Mouse (Mus musculus): Measurements from ENCODE around the gene Itpkc.
A peak's percentile ranks its signal among the peaks of the same experiment; 100 is the strongest.

The Itpkc gene

DNA sequence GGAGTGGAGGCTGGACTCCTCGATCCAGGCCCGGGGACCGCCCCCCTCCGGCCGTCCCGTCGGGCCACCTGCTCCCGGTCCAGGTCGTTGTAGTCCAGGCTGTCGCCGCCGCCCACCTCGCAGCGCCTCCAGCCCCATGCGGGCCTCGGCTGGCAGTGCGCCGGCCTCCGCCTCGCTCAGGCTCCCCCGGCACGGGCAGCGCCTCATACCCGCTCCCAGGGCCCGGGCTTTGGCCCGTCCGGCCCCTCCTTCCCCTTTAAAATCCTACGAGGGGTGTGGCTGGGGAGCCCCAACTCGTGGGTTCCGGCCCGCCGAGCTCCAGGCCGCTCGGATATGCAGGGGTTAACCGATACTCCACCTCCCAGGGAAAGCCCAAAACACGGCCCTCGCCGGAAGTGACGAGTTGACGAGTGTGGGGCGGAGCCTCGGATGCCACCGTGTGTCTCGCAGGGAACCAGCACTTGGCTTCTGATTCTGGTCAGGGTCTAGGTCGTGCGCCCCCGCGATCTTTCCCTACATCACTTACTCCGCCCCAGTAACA lies at the start of gene Itpkc:
Itpkc (minus strand) TSS at position 381 of the 541 bp plus-strand sequence.
- DNase-seq: peak; percentile 94

DNA sequence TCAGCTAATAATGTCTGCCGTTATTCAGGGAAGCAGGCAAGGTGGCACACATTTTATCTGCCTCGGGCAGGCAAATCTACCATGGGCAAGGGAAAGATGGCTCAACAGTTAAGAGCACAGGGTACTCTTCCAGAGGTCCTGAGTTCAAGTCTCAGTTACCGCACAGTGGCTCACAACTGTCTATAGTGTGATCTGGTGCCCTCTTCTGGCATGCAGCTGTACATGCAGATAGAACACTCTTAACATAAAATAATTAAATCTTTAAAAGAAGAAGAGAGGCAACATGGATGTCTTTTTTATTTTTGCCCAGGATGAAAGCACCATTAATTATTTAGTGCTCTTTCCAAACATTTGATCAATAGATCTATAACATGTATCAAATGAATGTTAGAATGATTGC lies 48.7 kb upstream of the Itpkc start:
- DNase-seq: peak; percentile 6

DNA sequence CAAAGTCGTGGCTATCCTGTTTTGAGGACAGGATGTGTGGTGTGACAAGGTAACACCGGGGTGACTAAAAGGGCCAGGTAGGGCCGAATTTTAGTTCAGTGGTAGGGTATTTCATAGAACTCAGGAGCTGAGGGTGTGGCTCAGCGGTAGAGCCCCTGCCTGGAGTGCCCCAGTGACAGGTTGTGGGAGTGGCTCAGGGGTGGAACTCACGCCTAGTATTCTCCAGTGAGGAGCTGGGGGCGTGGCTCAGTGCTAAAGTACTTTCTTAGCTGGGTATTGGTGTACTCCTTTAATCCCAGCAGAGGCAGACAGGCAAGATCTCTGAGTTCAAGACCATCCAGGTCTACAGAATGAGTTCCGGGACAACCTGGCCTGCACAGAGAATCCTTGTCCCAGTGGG lies 47.6 kb upstream of the Itpkc start:
- DNase-seq: peak; percentile 65

DNA sequence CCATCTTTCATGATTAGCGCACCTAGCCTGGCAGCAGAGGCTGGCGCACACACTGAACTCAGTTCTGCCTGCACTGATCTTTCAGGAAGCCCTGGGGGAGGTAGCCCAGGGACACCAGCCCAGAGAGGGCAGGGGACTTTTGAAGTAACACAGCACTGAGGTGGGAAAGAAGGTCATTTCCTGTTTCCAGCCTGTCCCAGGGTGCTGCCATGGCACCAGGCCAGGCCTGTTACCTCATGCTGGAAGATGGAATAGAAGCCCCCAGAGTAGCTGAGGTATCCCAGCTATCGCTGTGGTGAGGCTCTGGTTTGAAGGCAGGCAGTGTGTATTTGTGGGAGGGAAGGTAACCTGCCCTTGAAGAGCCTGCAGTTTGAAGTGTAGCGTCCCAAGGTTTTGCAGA lies 46.5 kb upstream of the Itpkc start:
- DNase-seq: no peak

DNA sequence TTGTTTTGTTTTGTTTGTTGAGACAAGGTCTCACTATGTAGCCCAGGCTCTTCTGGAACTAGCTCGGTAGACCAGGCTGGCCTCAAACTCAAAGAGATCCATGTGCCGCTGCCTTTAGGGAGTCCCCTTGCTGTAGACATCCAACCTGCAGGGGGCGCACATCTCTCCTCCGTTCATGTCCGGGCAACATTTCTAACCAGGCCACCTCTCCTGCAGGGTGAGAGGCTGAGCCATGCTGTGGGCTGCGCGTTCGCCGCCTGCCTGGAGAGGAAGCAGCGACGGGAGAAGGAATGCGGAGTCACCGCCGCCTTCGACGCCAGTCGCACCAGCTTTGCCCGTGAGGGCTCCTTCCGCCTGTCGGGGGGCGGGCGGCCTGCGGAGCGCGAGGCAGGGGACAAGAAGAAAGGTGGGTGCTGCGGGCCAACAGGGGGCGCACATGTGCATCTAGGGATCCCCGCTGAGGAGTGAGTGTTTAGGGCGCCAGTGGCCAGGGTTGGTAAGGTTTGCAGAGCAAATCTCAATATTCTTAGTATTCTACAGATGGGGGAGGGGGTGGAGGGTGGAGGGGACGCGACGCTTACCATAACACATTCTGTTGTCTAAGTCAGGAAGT lies 45.4 kb upstream of the Itpkc start:
- DNase-seq: peak; percentile 85

DNA sequence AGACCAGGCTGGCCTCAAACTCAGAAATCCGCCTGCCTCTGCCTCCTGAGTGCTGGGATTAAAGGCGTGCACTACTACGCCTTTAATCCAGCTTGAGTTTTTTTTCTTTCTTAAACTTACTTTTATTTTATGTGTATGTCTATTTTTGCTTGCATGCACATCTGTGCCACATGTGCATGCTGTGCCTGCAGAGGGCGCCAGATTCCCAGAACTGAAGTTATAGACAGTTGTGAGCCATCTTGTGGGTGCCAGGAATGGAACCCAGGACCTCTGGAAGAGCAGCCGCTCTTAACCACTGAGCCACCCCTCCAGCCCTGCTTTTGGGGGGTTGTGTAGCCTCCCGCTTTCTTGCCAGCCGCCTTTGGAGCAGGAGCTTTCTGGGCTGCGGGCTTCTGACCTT lies 43.0 kb upstream of the Itpkc start:
- peak; percentile 12 for DNase-seq

DNA sequence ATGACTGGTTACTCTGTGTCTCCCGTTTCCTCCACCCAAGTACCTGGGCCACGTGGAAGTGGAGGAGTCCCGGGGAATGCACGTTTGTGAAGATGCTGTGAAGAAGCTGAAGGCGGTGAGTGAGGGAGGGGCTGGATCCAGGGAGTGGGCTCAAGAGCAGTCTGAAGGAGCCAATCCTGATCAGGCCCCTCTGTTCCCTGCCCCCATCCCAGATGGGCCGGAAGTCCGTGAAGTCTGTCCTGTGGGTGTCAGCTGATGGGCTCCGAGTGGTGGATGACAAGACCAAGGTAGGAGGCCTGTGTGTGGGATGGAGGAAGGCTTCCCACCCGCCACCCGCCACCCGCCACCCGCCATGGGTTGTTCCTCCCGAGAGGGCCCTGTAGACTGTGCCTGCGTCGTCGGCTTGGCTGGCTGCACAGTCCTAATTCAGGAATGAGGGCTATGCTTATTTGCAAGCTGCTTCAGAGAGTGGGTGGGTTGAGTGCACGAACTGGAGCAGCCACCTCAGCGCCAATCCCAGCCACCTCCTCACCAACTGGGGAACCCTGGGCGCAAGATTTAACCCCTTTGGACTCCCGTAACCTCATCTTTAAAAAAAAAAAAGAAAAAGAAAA lies 38.2 kb upstream of the Itpkc start:
- DNase-seq: no peak

DNA sequence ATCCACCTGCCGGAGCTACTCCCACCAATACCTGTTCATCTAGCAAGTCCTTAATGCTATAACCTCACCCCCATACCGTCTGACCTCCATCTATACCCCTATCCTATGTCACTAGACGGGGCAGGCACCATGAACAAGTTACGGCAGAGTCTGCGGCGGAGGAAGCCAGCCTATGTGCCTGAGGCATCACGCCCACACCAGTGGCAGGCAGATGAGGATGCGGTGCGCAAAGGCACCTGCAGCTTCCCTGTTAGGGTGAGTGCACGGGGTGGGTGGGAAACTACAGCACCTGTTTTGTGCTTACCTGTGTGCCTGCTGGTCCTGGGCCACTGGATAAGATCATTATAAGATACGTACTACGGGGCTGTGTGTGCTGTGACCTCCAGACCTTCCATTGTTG lies 36.3 kb upstream of the Itpkc start:
- no peak for DNase-seq

DNA sequence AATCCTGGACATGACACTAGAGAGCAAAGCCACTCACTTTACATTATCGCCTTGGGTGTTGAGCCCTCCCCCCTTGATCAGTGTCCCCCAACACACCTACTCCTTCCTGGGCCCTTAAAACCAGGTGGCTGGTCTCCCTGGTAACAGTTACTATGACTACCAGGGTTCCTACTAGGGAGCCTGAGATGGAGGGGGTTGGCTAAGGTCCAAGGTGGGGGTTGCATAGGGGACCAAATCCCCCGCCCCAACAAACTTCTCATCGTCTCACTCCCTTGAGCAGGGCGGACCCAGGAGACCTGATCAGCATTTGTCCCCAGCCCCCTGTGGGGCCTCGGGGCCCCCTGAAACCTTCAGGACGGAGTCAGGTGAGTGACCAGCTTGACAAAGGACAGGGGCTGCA lies 33.4 kb upstream of the Itpkc start:
- no peak for DNase-seq

DNA sequence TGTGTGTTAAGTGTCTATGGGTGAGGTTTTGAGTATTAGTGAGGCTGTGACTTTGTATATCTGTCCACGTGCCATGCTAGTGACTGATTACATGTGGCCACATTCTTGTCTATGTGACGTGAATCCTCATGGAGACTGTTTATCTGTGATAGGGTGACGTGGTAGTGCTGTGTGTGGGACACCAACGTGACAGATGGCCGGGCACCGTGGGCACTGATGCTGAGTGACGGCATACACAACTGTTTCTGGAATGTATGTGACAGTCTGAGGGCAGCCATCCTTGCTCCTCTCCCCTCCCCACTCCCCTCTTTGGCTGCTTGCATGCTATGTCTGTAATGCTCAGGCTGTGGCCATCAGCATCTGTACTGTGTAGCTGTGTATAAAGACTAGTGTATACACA lies 32.4 kb upstream of the Itpkc start:
- no peak for DNase-seq

DNA sequence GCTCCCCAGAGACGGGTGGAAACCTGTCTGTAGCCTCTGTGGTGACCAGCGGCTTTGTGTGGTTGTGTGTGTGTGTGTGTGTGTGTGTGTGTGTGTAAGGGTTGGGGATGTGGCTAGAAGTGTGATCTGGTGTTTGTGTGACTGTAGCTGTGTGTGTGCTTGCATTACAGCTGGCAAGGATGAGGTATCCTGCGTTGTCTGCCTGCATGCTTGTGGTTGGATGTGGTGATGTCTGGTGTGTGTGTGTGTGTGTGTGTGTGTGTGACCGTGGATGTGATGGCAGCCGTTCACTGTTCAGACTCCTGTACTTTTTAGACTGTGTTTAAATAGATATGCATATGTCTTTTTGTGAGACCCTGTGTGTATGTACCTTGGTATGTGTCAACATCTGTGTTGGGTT lies 31.3 kb upstream of the Itpkc start:
- DNase-seq: no peak

DNA sequence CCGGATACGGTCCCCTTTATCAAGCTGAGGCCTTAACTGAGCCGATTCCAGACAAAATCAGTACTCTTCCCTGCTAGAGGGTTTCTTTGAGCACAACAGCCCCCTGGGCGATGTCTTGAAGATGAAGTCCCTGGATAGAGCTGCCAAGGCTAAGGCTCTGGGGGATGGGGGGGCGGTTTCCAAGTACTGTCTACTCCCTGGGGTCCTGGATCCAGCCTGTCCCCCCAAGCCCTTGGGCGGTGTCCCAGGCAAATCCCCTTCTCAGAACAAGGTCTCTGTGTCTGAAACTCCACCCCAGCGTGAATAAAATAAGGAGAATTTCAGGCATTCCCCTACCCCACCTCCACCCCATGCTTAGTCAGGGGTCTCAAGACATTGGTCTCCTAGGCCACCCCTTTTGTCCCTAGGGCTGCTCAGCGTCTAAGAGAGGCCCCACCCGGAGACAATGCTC lies 30.8 kb upstream of the Itpkc start:
- DNase-seq: no peak

DNA sequence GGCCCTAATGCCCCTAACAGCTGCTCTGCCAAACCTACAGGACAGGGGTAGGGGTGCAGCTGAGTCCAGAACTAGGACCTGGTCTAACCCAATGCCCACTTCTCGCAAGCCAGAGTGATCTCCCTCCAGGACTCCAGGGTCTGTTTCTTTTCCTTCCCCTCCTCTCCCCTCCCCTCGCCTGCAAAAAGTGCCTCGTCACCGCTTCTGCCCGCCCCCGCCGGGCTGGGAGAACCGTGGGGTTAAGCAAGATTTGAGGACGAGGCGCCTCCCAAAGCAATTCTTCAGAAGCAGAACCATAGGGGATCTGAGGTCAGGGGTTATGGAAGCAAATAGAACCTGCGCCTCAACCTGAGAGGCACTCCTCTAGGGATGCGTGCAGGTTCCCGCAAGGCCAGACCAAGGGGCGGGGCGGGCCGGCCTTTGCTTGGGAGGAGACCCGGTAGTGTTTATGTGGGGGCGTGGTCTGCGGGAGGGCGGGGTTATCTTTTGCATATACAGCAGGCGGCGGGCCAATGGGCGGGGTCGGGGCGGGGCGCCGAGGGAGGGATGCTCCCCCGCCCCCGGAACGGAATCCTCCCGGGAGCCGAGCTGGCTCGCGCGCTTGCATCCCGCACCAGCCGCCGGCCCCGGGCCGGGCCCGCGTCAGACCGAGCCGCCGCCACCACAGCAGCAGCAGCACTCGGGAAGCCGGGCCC lies 29.9 kb upstream of the Itpkc start, which contains the start of gene Numbl:
Numbl (plus strand) TSS at position 229 of the 695 bp plus-strand sequence.
- DNase-seq: peak; percentile 100

DNA sequence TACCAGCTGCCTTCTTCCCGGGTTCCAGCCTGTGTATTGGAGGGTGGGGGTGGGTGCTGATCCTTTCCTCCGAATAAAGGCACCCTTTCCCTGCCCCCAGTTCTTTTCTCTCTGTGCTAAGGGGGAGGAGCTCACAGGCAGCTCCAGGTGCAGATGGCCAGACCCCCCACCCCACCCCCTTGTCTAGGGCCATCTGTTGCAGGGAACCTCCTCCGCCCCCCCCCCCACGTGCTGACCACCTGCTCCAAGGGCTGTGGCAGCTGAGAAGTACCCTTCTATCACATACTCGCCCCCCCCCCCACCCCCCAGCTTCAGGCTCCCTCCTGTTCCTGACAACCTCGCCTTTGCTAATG lies 29.4 kb upstream of the Itpkc start:
- DNase-seq: no peak

DNA sequence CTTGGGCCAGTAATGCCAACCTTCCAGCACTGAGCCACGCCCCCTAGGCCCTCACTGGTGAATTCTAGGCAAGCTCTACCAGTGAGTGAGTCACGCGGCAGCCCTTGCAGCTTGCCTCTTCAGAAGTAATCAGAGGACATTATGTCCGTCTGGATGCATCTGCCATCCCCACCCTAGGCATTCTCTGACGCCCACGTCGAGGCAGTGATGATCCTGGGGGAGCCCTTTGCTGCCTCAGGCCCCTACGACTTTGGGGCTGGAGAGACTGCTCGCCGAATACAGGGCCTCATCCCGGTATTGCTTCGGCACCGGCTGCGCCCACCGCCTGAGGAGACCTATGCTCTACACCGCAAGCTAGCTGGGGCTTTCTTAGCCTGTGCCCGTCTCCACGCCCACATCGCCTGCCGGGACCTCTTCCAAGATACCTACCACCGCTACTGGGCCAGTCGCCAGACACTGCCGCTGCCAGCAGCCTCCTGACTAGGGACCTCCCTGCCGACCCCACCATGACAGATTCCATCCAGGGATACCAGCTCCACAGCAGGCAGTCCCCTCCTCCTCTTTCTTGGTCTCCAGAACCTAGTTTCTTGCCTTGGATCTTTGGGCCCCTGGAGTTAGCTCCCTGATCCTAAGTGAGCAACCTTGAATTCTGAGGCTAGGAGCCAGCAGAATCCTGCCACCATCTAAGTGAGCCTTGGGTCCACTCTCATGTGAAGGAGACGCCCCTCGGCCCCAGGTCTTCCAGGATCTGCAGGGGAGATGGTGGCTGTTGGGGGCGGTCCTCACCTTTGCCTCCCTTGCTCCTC lies 28.8 kb upstream of the Itpkc start:
- DNase-seq: peak; percentile 37

DNA sequence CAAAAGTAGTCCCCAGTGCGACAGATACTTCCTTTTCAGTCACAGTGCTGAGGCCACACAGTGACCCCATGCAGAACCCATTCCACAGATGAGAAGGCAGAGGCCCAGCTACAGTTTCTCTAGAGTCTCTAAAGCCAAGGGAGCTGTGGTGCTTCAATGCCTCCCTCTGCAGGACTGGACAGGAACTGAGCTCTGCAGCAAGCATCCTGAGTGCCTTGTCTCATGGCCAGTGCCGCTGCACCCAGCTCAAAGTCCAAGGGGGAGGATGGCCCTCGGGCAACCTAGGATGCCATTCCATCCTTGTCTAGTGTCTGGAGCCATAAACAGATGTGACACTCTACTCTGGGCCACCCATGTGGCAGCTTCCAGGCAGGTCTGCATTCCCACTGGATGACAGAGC lies 27.3 kb upstream of the Itpkc start:
- DNase-seq: peak; percentile 12

DNA sequence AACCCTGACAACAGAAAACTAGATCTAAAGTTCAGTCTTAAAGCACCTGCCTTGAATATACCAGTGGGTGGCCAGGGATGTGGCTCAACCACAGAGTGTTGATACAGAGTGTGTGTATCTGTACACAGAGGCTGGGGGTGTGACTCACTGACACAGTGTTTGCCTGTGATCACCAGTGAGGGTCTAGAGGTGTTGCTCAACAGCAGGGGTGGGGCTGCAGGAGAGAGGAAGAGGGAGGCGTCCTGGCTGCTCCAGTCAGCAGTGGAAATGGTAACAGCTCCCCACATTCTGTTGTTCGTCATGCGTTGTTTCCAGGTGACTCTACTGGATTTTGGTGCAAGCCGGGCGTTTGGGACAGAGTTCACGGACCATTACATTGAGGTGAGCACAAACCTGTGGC lies 23.5 kb upstream of the Itpkc start:
- DNase-seq: peak; percentile 64

DNA sequence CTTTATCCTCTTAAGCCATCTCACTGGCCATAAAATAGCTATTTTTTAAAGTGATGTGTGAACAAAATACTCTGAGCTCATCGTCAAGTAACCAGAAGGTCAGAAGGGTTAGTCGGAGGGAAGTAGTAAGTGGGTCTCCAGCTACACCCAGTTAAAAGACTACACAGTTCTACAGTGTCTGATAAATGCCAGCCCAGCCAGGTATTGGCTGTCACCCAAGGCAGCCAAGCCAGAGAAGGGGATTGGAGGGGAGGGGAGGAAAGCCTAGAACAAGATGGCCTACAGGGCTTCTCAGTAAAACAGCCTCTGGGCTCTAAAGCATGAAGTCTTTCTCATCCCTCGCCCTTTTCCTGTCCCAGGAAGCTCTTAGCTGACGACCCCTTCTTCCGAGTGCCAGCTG lies 21.5 kb upstream of the Itpkc start:
- DNase-seq: no peak

DNA sequence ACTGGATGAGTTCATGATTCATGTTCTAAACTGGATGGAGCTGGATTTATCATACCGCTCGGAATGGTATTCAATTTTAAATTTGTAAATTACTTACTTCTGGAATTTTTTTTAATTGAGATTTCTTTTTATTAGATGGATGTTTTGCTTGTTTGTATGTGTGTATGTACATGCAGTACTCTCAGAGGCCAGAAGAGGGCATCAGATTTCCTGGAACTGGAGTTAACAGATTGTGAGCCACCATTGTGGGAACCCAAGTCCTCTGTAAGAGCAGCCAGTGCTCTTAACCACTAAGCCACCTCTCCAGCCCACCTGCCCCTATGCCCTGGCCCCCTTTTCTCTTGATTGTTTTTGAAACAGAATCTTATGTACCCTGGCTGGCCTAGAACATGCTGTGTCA lies 20.7 kb upstream of the Itpkc start:
- DNase-seq: peak; percentile 39

DNA sequence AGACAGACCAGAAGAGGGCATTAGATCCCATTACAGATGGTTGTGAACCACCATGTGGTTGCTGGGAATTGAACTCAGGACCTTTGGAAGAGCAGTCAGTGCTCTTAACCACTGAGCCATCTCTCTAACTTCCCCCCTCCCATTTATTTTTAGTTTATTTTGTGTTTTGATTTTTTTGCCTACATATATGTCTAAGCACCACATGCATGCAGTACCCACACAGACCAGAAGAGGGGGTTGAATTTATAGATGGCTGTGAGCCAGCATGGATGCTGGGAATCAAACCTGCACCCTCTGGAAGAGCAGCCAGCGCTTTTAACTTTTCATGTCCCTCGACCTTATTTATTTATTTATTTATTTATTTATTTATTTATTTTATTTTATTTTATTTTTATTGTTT lies 15.6 kb upstream of the Itpkc start:
- peak; percentile 41 for DNase-seq

DNA sequence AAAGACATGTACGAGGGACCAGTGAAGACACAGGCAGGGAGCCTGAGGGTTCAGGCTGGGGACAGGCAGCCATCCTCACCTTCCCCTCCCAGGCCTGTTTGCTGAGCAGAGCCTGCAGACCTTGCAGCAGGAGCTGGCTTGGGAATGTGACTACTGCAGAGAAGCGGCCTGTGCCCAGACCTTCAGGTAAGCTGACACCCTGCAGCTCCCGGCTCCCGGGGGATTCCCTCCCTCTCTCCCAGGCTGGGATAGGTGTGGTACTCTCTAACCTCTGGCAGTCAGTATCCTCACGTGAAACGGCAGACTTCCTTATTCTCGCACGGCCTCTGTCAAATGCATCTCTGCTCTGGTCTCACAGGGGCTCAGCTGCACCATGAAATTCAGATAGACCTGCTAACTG lies 14.8 kb upstream of the Itpkc start:
- DNase-seq: no peak

DNA sequence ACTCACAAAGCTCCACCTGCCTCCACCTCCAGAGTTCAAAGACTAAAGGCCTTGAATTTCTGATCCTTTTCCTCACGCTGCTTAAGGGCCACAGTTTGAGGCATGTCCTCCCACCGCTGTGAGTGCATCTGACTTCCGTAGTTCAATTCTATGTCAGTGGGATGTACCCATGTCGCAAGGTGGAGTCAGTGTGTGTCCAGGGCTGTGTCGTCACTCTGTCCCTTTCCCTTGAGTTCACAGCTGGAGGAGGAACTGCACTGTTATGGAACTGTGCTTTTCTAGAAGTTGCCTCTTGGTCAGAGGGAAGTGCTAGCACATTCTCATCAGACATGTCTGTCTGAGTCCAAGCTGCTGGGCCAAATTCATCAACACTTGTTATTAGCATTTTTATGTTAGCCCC lies 10.1 kb upstream of the Itpkc start:
- DNase-seq: no peak

DNA sequence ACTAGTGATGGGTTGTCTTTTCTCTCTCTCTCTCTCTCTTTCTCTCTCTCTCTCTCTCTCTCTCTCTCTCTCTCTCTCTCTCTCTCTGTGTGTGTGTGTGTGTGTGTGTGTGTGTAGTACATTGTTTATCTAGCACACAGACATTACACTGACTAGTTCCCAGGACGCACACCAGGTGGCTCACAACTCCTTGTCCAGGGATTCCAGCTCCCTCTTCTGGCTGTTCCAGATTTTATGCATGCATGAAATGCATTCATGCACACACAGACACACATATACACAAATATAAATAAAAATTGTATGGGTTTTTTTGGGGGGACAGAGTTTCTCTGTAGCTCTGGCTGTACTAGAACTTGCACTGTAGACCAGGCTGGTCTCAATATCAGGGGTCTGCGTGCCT lies 9.1 kb upstream of the Itpkc start:
- no peak for DNase-seq

Data from liver (tissue).